Mouse (Mus musculus): Measurements from ENCODE around the gene Rgs12.

- TF ChIP-seq POLR2A (IDR thresholded peaks at IDR 0.05; ENCODE audit: low read depth, low read length): no peak
- no peak for TF ChIP-seq CTCF (IDR thresholded peaks at IDR 0.05; ENCODE audit: extremely low read depth, insufficient read length, insufficient replicate concordance, low read depth, low read length)
Observed at GRCm38 (mm10) chr5:34957015-34957414, 7.8 kb downstream of the Rgs12 start.
